Mouse (Mus musculus) G1E (cell line): ENCODE results near the gene Evi5.

Experiments used
- CTCF ChIP-seq: IDR thresholded peaks from 2 replicates; pipeline ENCODE4 v1.5.1; 2012; ENCODE audit warnings: low read depth, low read length, inconsistent platforms, mixed read lengths
- TAL1 ChIP-seq: conservative IDR thresholded peaks from 2 replicates; pipeline ENCODE4 v1.6.1; 2012; ENCODE audit warnings: low read depth, low read length, inconsistent platforms, mixed read lengths

DNA sequence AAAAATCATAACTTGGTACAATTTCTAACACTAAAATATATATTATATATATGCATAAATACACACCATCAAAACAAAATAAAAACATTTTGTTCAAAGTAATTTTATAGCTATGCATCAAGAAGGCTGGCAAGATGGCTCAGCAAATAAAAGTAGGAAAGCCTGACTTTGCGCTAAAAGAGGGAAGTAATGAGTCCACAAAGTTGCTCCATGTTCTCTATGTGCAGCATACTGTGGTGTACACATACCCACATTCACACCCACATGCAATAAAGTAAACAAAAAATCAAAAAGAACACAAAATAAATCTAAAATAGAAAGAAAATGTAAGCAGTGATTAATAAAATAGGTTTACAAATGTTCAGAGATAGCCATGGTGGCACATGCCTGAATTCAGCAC lies 99.0 kb downstream of the Evi5 start:
- TF ChIP-seq CTCF (no peak), TAL1 (no peak)
